Mouse (Mus musculus) cerebellum, adult 2 months (tissue): Measurements from ENCODE around the gene Tomm20. TPM values are rescaled to one million over a fixed set of nuclear protein-coding genes. Genes with fewer than 3 reads are reported as not detected.

Source experiments
- DNase-seq, 2 experiments: peaks; one replicate each; pipeline ENCODE4 v3.0.0; 2021
- H3K27ac ChIP-seq: fragments of 200-500 bp; 2 replicates; pipeline ENCODE4 v1.5.1; 2012; ENCODE audit warnings: low read length, control low read depth, inconsistent platforms; ENCODE audit not compliant: insufficient read depth
- H3K27me3 ChIP-seq: fragments of 200-500 bp; 2 replicates; pipeline ENCODE4 v1.6.1; 2012; ENCODE audit warnings: inconsistent platforms, mild to moderate bottlenecking, low read length, moderate library complexity; ENCODE audit not compliant: control insufficient read depth, insufficient read depth
- H3K4me1 ChIP-seq: fragments of 200-500 bp; 2 replicates; pipeline ENCODE4 v1.6.1; 2011; ENCODE audit warnings: low read length; ENCODE audit not compliant: control insufficient read depth, insufficient read depth
- H3K4me3 ChIP-seq: fragments of 200-500 bp; replicated peaks from 2 replicates; pipeline ENCODE3; 2011; ENCODE audit warnings: mild to moderate bottlenecking, low read depth, low read length, control low read depth; ENCODE audit not compliant: insufficient read depth
- CTCF ChIP-seq: fragments of 200-500 bp; IDR thresholded peaks from 2 replicates; pipeline ENCODE4 v1.5.1; 2011; ENCODE audit warnings: low read depth, mild to moderate bottlenecking, control low read depth, low read length, moderate library complexity, borderline replicate concordance; ENCODE audit not compliant: insufficient read depth
- POLR2A ChIP-seq: fragments of 200-500 bp; IDR thresholded peaks from 2 replicates; pipeline ENCODE4 v1.6.1; 2011; ENCODE audit warnings: low read length, control low read depth, borderline replicate concordance; ENCODE audit not compliant: insufficient read depth
- WGBS: fragments of 180-500 bp; shearing (Covaris S2); methylation state at CpG from one replicate; pipeline ENCODE4 v1.1.7; 2018; 5-methylcytosine and 5-hydroxymethylcytosine counted together
- polyA plus RNA-seq: library from polyadenylated mRNA; depleted of rRNA; stranded (reverse); fragments of >200 nt; gene quantifications from 2 replicates; pipeline ENCODE4 v1.2.3, GENCODE M21; 2012

Tomm20 gene
- polyA plus RNA-seq, 1 experiment = 195 TPM

- Histone ChIP-seq H3K4me1 (no peaks in the 10 kb centered on the region), H3K4me3 (peak within 1 kb of the TSS; percentile 94), H3K27me3 (no peaks in the 10 kb centered on the region), H3K27ac (no peak within 1 kb of the TSS)
- DNase-seq = peak; percentile 93 to 96
- TF ChIP-seq CTCF (no peak), POLR2A (peak; percentile 95)
- WGBS = 1% methylated on average over 50 of the region's 50 CpGs
These were observed 25.1 kb upstream of the Tomm20 start, which contains the start of gene Rbm34 for GRCm38 (mm10) chr8:126970579-126971313. TSS of gene Rbm34 (minus strand) at chr8:126971071.

- Histone ChIP-seq H3K4me3 (no peak overlapping the region), H3K4me1 (no peaks in the 10 kb centered on the region), H3K27me3 (no peaks in the 10 kb centered on the region), H3K27ac (no peak overlapping the region)
- TF ChIP-seq POLR2A = no peak
- TF ChIP-seq CTCF = no peak
- 74% methylated on average over 1 of the region's 1 CpGs for WGBS
- no peak for DNase-seq
These were observed 23.9 kb upstream of the Tomm20 start for GRCm38 (mm10) chr8:126969546-126969945.

GRCm38 (mm10) chr8:126968107-126968506 lies 22.5 kb upstream of the Tomm20 start:
- DNase-seq = no peak
- no peak overlapping the region for H3K4me3 ChIP-seq
- H3K27ac ChIP-seq = no peak overlapping the region
- TF ChIP-seq POLR2A (no peak), CTCF (no peak)
- WGBS = 92% methylated on average over 6 of the region's 6 CpGs
- H3K4me1 ChIP-seq = no peaks in the 10 kb centered on the region
- no peaks in the 10 kb centered on the region for H3K27me3 ChIP-seq

GRCm38 (mm10) chr8:126965246-126965645 lies 19.6 kb upstream of the Tomm20 start:
- no peak for DNase-seq
- 78% methylated on average over 6 of the region's 6 CpGs for WGBS
- Histone ChIP-seq H3K27me3 (no peaks in the 10 kb centered on the region), H3K27ac (no peak overlapping the region), H3K4me3 (no peak overlapping the region), H3K4me1 (no peaks in the 10 kb centered on the region)
- TF ChIP-seq POLR2A = no peak
- no peak for TF ChIP-seq CTCF

GRCm38 (mm10) chr8:126962871-126963270 lies 17.2 kb upstream of the Tomm20 start:
- WGBS = 94% methylated on average over 1 of the region's 1 CpGs
- Histone ChIP-seq H3K4me3 (no peak overlapping the region), H3K4me1 (no peaks in the 10 kb centered on the region), H3K27ac (no peak overlapping the region), H3K27me3 (no peaks in the 10 kb centered on the region)
- TF ChIP-seq CTCF (no peak), POLR2A (no peak)
- DNase-seq = no peak

GRCm38 (mm10) chr8:126961516-126961915 lies 15.9 kb upstream of the Tomm20 start:
- Histone ChIP-seq H3K4me1 (no peaks in the 10 kb centered on the region), H3K4me3 (no peak overlapping the region), H3K27ac (no peak overlapping the region), H3K27me3 (no peaks in the 10 kb centered on the region)
- TF ChIP-seq POLR2A (no peak), CTCF (no peak)
- WGBS = 96% methylated on average over 3 of the region's 3 CpGs
- no peak for DNase-seq

- Histone ChIP-seq H3K27me3 (no peaks in the 10 kb centered on the region), H3K4me3 (no peak overlapping the region), H3K27ac (no peak overlapping the region), H3K4me1 (no peaks in the 10 kb centered on the region)
- WGBS = 84% methylated on average over 11 of the region's 11 CpGs
- DNase-seq = no peak
- TF ChIP-seq POLR2A (no peak), CTCF (no peak)
These were observed 6.4 kb upstream of the Tomm20 start for GRCm38 (mm10) chr8:126951900-126952636.

GRCm38 (mm10) chr8:126949527-126949926 lies 3.9 kb upstream of the Tomm20 start:
- Histone ChIP-seq H3K27me3 (no peaks in the 10 kb centered on the region), H3K4me3 (no peak overlapping the region), H3K27ac (no peak overlapping the region), H3K4me1 (peaks cover 2% of the 10 kb centered on the region)
- 78% methylated on average over 2 of the region's 2 CpGs for whole genome bisulfite sequencing
- no peak for DNase-seq
- TF ChIP-seq CTCF (no peak), POLR2A (no peak)
